ENCODE assay signal across 8 mouse cellular contexts in genomic region chr5:16947430-16947829, GRCm38 (mm10).
DNase-seq lines count a peak whose midpoint lies in the region; ATAC-seq and TF ChIP-seq lines count a peak whose summit lies in the region.

No protein-coding gene starts in this region.

- no peaks in the 10 kb centered on the region for H3K79me2 ChIP-seq in CH12.LX (replicated peaks; ENCODE audit: control insufficient read depth, extremely low read depth, insufficient read depth, poor library complexity, severe bottlenecking)

- peak; percentile 74 for TF ChIP-seq RAD21 in CH12.LX (IDR thresholded peaks at IDR 0.05; ENCODE audit: low read depth, low read length)

- peak; percentile 3 to 11 for DNase-seq in heart, adult 9 months (ENCODE audit: low spot score in 2 of 2)
- DNase-seq in CH12.LX (ENCODE audit: extremely low read depth), result peak; percentile 46
- peak; percentile 72 for DNase-seq in embryo, embryonic 10 days (ENCODE audit: low spot score)
- DNase-seq in kidney, postnatal 36 days, result peak; percentile 6 to 47
- peak; percentile 4 for DNase-seq in skeletal muscle tissue, adult 2 months (ENCODE audit: low read depth, low spot score)
- no peak for DNase-seq in urinary bladder, postnatal 10 days (ENCODE audit: low spot score)
- no peak for DNase-seq in adrenal gland, adult 18-20 months (ENCODE audit: low spot score in 2 of 2)

- no peak overlapping the region for H3K4me2 ChIP-seq in heart, embryonic 12.5 days
- H3K4me2 ChIP-seq in CH12.LX (ENCODE audit: insufficient read depth, low read depth, poor library complexity, severe bottlenecking), result no peak overlapping the region

- no peaks in the 10 kb centered on the region for H3K9me3 ChIP-seq in heart, embryonic 12.5 days (replicated peaks)
- no peaks in the 10 kb centered on the region for H3K9me3 ChIP-seq in CH12.LX (replicated peaks; ENCODE audit: low read length)

- H3K36me3 ChIP-seq in heart, embryonic 12.5 days, result no peaks in the 10 kb centered on the region
- no peaks in the 10 kb centered on the region for H3K36me3 ChIP-seq in CH12.LX (replicated peaks in 1 of 2; ENCODE audit: control insufficient read depth in 1 of 2, insufficient read depth in 1 of 2, low read length in 1 of 2)

- WGBS in heart, embryonic 12.5 days, result 19% methylated on average over 1 of the region's 1 CpGs

- no peak overlapping the region for H3K27ac ChIP-seq in heart, embryonic 12.5 days (ENCODE audit: poor library complexity, severe bottlenecking)
- no peak overlapping the region for H3K27ac ChIP-seq in CH12.LX (ENCODE audit: insufficient read depth, low read depth)

- no peak for TF ChIP-seq EP300 in CH12.LX (IDR thresholded peaks at IDR 0.05; ENCODE audit: low read length)

- H3K27me3 ChIP-seq in heart, embryonic 12.5 days (replicated peaks), result no peaks in the 10 kb centered on the region
- H3K27me3 ChIP-seq in CH12.LX (replicated peaks), result no peaks in the 10 kb centered on the region

- in situ Hi-C loops in CH12.LX (cut with MboI; ENCODE audit: low pct_ligation_motif_present, low pct_unique_long_range_greater_than_20kb, low sequenced_read_pairs), result loop anchor here (25.0 kb wide), 1 partner anchor 815 kb away; no protein-coding TSS in a partner anchor

- dilution Hi-C loops in CH12.LX (cut with MboI; ENCODE audit: extremely low pct_ligation_motif_present, extremely low pct_unique_long_range_greater_than_20kb, low sequenced_read_pairs), result no loop called here

- no peak for TF ChIP-seq POLR2A in CH12.LX (IDR thresholded peaks at IDR 0.05; ENCODE audit: low read depth, low read length)

- no peak for ATAC-seq in heart, embryonic 12.5 days (ENCODE audit: insufficient number of reproducible peaks, low FRiP score)

- H3K4me1 ChIP-seq in heart, embryonic 12.5 days (replicated peaks), result no peaks in the 10 kb centered on the region
- no peaks in the 10 kb centered on the region for H3K4me1 ChIP-seq in CH12.LX (ENCODE audit: control insufficient read depth in 1 of 2, insufficient read depth in 2 of 2)

- no peak overlapping the region for H3K9ac ChIP-seq in heart, embryonic 12.5 days
- H3K9ac ChIP-seq in CH12.LX (ENCODE audit: insufficient read depth, low read depth), result no peak overlapping the region

- no peak overlapping the region for H3K4me3 ChIP-seq in heart, embryonic 12.5 days
- no peak overlapping the region for H3K4me3 ChIP-seq in CH12.LX (replicated peaks in 1 of 3; ENCODE audit: low read depth in 2 of 3, low read length in 2 of 3, poor library complexity in 1 of 3)

- peak; percentile 17 to 64; a peak in 3 of 4 replicates for TF ChIP-seq CTCF in CH12.LX (conservative IDR thresholded peaks at IDR 0.05 in 1 of 2, IDR thresholded peaks at IDR 0.05 in 1 of 2; ENCODE audit: low read depth in 2 of 2, low read length in 2 of 2)

TF ChIP-seq in CH12.LX, 34 proteins besides CTCF, POLR2A, EP300 and RAD21:
- TF ChIP-seq JUN (IDR thresholded peaks at IDR 0.05; ENCODE audit: insufficient read depth, low read depth, low read length) (no peak), SIN3A (IDR thresholded peaks at IDR 0.05; ENCODE audit: low read length) (no peak), JUND (conservative IDR thresholded peaks at IDR 0.05; ENCODE audit: low read depth, low read length) (no peak), SMC3 (IDR thresholded peaks at IDR 0.05; ENCODE audit: low read depth, low read length) (peak; percentile 51), ZMIZ1 (IDR thresholded peaks at IDR 0.05; ENCODE audit: low read depth, low read length) (no peak), ZC3H11A (IDR thresholded peaks at IDR 0.05; ENCODE audit: low read depth, low read length) (no peak)

Comparison
In these comparisons a context has a peak if more than half of its experiments do, and no peak if none do; other contexts are left out.
1. DNase-seq: peak in heart, adult 9 months (2 of 2), CH12.LX (single experiment), embryo, embryonic 10 days (single experiment), kidney, postnatal 36 days (2 of 2) and skeletal muscle tissue, adult 2 months (single experiment); none in urinary bladder, postnatal 10 days (single experiment) and adrenal gland, adult 18-20 months (0 of 2).